Mouse (Mus musculus): ENCODE data around the gene Nms. TPM values are rescaled to one million over a fixed set of nuclear protein-coding genes. Genes with fewer than 3 reads are reported as not detected.

The Nms gene
- total and polyA plus RNA-seq, 2 experiments from 2014 or later: 0.84 to 1.2 TPM

DNA sequence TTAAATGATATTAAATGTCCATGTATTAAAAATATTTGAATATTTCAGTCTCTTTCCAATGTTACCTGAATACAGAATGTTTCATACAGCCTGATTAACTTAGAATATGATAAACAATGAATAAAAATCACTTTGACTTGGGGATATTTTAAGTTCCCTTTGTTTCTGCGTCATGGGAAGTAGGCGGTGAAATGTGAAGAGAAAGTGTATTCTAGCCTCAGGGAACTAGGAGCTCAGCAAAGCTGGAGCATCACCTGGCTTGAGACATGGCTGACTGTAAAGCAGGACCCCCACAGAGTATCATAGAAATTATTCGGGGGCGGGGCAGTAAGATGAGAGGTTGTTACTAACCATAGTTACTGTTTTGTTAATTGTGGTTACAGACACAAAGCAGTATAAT lies 10.0 kb upstream of the Nms start:
- ATAC-seq (no peak), DNase-seq (ENCODE audit: low spot score) (no peak)
- Histone ChIP-seq H3K4me1 (ENCODE audit: insufficient read depth, low read length) (no peaks in the 10 kb centered on the region), H3K9ac (replicated peaks; ENCODE audit: low read length) (no peak overlapping the region), H3K27ac (no peak overlapping the region), H3K4me3 (ENCODE audit: low read length) (no peak overlapping the region), H3K36me3 (ENCODE audit: insufficient read depth, low read length) (no peaks in the 10 kb centered on the region), H3K4me2 (ENCODE audit: low read depth, low read length) (no peak overlapping the region), H3K27me3 (ENCODE audit: insufficient read depth, low read length) (no peaks in the 10 kb centered on the region), H3K9me3 (ENCODE audit: low read length) (no peaks in the 10 kb centered on the region)
- no peak for TF ChIP-seq CTCF (IDR thresholded peaks at IDR 0.05; ENCODE audit: low read depth)
- 81% methylated on average over 4 of the region's 4 CpGs for WGBS

DNA sequence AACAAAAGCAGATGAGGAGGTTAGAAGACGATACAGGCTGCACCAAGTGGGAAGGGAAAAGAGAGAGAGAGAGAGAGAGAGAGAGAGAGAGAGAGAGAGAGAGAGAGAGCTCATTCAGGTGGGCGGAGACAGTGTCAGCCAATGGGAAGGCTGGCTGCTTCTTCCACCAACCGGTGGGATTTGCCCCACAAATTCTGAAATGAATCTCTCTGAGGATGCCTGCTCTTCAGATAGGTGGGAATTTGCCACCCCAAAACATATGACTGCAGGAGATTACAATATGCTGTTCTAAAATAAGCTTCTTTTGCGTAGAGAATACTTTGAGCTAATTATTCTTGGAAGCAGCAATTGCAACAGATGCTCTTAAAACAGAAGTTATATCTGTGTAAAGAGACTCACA lies 9.5 kb upstream of the Nms start:
- Histone ChIP-seq H3K4me3 (ENCODE audit: low read length) (no peak overlapping the region), H3K4me2 (ENCODE audit: low read depth, low read length) (no peak overlapping the region), H3K27ac (no peak overlapping the region), H3K27me3 (ENCODE audit: insufficient read depth, low read length) (no peaks in the 10 kb centered on the region), H3K4me1 (ENCODE audit: insufficient read depth, low read length) (no peaks in the 10 kb centered on the region), H3K9me3 (ENCODE audit: low read length) (no peaks in the 10 kb centered on the region), H3K9ac (replicated peaks; ENCODE audit: low read length) (no peak overlapping the region), H3K36me3 (ENCODE audit: insufficient read depth, low read length) (no peaks in the 10 kb centered on the region)
- ATAC-seq (no peak), DNase-seq (ENCODE audit: low spot score) (peak; percentile 10)
- no peak for TF ChIP-seq CTCF (IDR thresholded peaks at IDR 0.05; ENCODE audit: low read depth)
- 68% methylated on average over 4 of the region's 4 CpGs for WGBS

DNA sequence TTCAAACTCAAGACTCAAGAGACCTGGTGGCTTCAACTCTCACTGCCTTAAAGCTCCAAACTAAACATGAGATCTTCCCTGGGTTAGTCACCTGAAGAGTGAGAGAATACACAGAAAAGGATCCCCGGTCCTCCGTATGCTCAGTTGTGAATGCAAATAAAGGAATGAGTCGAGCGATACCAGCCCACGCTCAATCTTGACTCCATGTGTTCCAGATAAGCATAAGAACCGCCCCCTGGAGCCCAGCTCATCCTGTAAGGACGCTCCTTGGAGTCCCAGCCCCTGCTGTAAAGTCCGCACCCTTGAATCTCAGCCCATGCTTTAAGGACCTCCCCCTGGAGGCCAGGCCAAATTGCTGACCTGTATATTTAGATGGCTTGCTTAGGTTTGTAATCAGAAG lies 8.2 kb upstream of the Nms start:
- H3K9me3 ChIP-seq (ENCODE audit: low read length): no peaks in the 10 kb centered on the region
- H3K4me1 ChIP-seq (ENCODE audit: insufficient read depth, low read length): no peaks in the 10 kb centered on the region
- H3K36me3 ChIP-seq (ENCODE audit: insufficient read depth, low read length): no peaks in the 10 kb centered on the region
- no peak for TF ChIP-seq CTCF (IDR thresholded peaks at IDR 0.05; ENCODE audit: low read depth)
- 71% methylated on average over 8 of the region's 8 CpGs for WGBS
- ATAC-seq (no peak), DNase-seq (ENCODE audit: low spot score) (no peak)
- H3K27ac ChIP-seq: no peak overlapping the region
- no peak overlapping the region for H3K4me3 ChIP-seq (ENCODE audit: low read length)
- H3K9ac ChIP-seq (replicated peaks; ENCODE audit: low read length): no peak overlapping the region
- H3K4me2 ChIP-seq (ENCODE audit: low read depth, low read length): no peak overlapping the region
- no peaks in the 10 kb centered on the region for H3K27me3 ChIP-seq (ENCODE audit: insufficient read depth, low read length)

DNA sequence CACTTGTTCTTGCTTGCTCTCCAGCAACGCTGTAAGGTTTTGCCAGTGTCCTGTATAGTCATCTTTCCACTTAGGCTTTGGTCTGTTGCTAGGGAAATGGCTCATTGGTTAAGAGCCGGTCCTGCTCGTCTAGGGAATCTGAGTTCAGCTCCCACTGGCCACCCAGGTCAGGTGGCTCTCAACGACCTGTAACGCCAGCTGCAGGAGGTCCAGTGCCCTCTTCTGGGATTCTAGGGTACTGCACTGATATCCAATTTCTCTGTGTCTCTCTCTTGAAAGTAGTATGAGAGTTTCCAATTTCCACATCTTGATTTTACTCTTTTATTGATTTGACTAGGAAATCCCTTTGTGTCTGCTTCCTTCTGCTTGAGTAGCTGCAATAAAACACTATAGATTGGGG lies 4.3 kb upstream of the Nms start:
- peak; percentile 58 for TF ChIP-seq CTCF (IDR thresholded peaks at IDR 0.05; ENCODE audit: low read depth)
- Histone ChIP-seq H3K4me1 (ENCODE audit: insufficient read depth, low read length) (no peaks in the 10 kb centered on the region), H3K36me3 (ENCODE audit: insufficient read depth, low read length) (no peaks in the 10 kb centered on the region), H3K9me3 (ENCODE audit: low read length) (no peaks in the 10 kb centered on the region), H3K27ac (no peak overlapping the region), H3K9ac (replicated peaks; ENCODE audit: low read length) (no peak overlapping the region), H3K4me2 (ENCODE audit: low read depth, low read length) (no peak overlapping the region), H3K4me3 (ENCODE audit: low read length) (no peak overlapping the region), H3K27me3 (ENCODE audit: insufficient read depth, low read length) (no peaks in the 10 kb centered on the region)
- WGBS: 32% methylated on average over 5 of the region's 5 CpGs
- ATAC-seq (no peak), DNase-seq (ENCODE audit: low spot score) (peak; percentile 39)

DNA sequence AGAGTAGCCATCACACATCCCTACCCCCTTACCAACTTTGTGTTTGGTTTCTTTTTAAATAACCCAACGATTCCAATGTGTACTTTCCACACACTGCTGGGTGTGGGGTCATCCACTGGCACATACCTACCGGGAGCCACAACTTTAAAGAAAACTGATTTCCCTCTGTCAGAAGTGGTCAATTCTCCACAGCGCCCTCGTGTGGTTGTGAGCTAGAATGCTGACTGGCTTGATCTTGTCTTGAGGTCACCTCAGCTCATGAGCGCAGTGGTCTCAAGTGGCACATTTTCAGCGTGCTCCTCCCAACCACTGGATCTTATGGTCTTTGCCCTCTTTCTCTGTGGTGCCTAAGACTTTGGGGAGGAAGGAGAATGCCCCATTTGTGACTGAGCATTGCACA lies 2.2 kb upstream of the Nms start:
- peak; percentile 74 for TF ChIP-seq CTCF (IDR thresholded peaks at IDR 0.05; ENCODE audit: low read depth)
- WGBS: 24% methylated on average over 6 of the region's 6 CpGs

DNA sequence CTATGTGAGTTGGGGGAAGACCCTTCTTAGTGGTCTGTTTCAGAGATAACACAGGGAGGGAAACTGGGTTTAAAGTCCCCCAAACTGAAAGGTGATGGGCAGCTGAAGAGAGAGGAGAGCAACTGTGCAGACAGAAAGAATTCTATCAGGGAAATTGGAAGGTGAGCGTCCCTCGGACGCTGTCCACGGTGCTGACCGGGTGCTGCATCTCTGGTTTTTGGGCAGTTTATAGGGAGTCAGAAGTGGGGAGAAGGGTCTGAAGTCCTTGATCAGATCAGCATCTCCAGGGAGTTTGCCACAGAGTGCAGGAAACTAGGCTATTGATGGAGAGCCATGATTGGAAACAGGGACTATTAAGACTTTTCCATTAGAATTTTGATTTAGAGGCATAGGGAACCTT lies 659 bp downstream of the Nms start:
- no peaks in the 10 kb centered on the region for H3K36me3 ChIP-seq (ENCODE audit: insufficient read depth, low read length)
- no peaks in the 10 kb centered on the region for H3K4me1 ChIP-seq (ENCODE audit: insufficient read depth, low read length)
- H3K4me3 ChIP-seq (ENCODE audit: low read length): no peak overlapping the region
- no peak overlapping the region for H3K4me2 ChIP-seq (ENCODE audit: low read depth, low read length)
- TF ChIP-seq CTCF (IDR thresholded peaks at IDR 0.05; ENCODE audit: low read depth): no peak
- no peak for ATAC-seq
- H3K9ac ChIP-seq (replicated peaks; ENCODE audit: low read length): no peak overlapping the region
- no peaks in the 10 kb centered on the region for H3K9me3 ChIP-seq (ENCODE audit: low read length)
- WGBS: 6% methylated on average over 5 of the region's 5 CpGs
- H3K27ac ChIP-seq: no peak overlapping the region
- DNase-seq (ENCODE audit: low spot score): peak; percentile 7
- H3K27me3 ChIP-seq (ENCODE audit: insufficient read depth, low read length): no peaks in the 10 kb centered on the region

More for the DNA sequence above, 2.2 kb upstream of the Nms start:
- no peak overlapping the region for H3K4me2 ChIP-seq (ENCODE audit: low read depth, low read length)
- no peak overlapping the region for H3K9ac ChIP-seq (replicated peaks; ENCODE audit: low read length)
- H3K36me3 ChIP-seq (ENCODE audit: insufficient read depth, low read length): no peaks in the 10 kb centered on the region
- no peaks in the 10 kb centered on the region for H3K4me1 ChIP-seq (ENCODE audit: insufficient read depth, low read length)
- no peak overlapping the region for H3K27ac ChIP-seq
- ATAC-seq (no peak; the same call in 1 of the 2 replicates), DNase-seq (ENCODE audit: low spot score) (peak; percentile 66)
- no peaks in the 10 kb centered on the region for H3K27me3 ChIP-seq (ENCODE audit: insufficient read depth, low read length)
- H3K9me3 ChIP-seq (ENCODE audit: low read length): no peaks in the 10 kb centered on the region
- no peak overlapping the region for H3K4me3 ChIP-seq (ENCODE audit: low read length)

DNA sequence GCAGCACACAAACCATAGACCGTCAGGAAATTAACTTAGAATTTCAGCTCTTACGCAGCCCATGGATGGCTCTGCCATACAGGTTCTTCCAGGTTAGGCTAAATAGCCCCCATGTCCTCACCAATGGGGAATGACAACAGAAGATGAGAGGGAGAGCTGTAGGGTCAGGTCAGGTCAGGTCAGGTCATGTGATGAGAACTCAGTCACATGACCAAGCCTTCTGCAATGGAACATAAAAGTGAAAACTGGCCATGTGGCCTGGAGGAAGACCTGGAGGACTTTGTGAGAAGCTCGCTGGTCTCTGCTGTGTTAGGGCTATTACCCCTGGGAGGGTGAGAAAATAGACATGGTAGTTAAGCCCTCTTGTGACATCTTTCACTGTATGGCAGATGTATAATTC lies 17.5 kb downstream of the Nms start:
- no peak for DNase-seq (ENCODE audit: low spot score)
- H3K9me3 ChIP-seq (ENCODE audit: low read length): no peaks in the 10 kb centered on the region
- WGBS: 92% methylated on average over 3 of the region's 3 CpGs
- ATAC-seq: no peak
- TF ChIP-seq CTCF (IDR thresholded peaks at IDR 0.05; ENCODE audit: low read depth): no peak
- H3K36me3 ChIP-seq (ENCODE audit: insufficient read depth, low read length): no peaks in the 10 kb centered on the region
- H3K27ac ChIP-seq: no peak overlapping the region
- no peak overlapping the region for H3K4me3 ChIP-seq (ENCODE audit: low read length)
- H3K4me2 ChIP-seq (ENCODE audit: low read depth, low read length): no peak overlapping the region
- no peak overlapping the region for H3K9ac ChIP-seq (replicated peaks; ENCODE audit: low read length)
- no peaks in the 10 kb centered on the region for H3K27me3 ChIP-seq (ENCODE audit: insufficient read depth, low read length)
- no peaks in the 10 kb centered on the region for H3K4me1 ChIP-seq (ENCODE audit: insufficient read depth, low read length)
